Mouse (Mus musculus) WW6 (cell line): ENCODE results near the gene Faf1.

ENCODE experiments used
- DNase-seq: peaks from one replicate; pipeline ENCODE4 v3.0.0-alpha.2; 2013; ENCODE audit warnings: low read depth, low spot score

The Faf1 gene

GRCm38 (mm10) chr4:109978858-109979340 lies 302.5 kb downstream of the Faf1 start:
- DNase-seq: no peak

GRCm38 (mm10) chr4:109979461-109980320 lies 303.3 kb downstream of the Faf1 start:
- no peak for DNase-seq

GRCm38 (mm10) chr4:109980321-109981082 lies 304.1 kb downstream of the Faf1 start:
- DNase-seq: no peak

- DNase-seq: no peak
Measured at GRCm38 (mm10) chr4:109981083-109981870, 304.9 kb downstream of the Faf1 start.

GRCm38 (mm10) chr4:109981871-109982680 lies 305.7 kb downstream of the Faf1 start:
- DNase-seq: no peak

- DNase-seq: no peak
Measured at GRCm38 (mm10) chr4:109982681-109983265, 306.4 kb downstream of the Faf1 start.

- DNase-seq: no peak
Measured at GRCm38 (mm10) chr4:109983281-109984001, 307.1 kb downstream of the Faf1 start.

GRCm38 (mm10) chr4:109984011-109984411 lies 307.6 kb downstream of the Faf1 start:
- DNase-seq: no peak

- DNase-seq: no peak
Measured at GRCm38 (mm10) chr4:109984496-109985423, 308.4 kb downstream of the Faf1 start.

- no peak for DNase-seq
Measured at GRCm38 (mm10) chr4:109985424-109986172, 309.2 kb downstream of the Faf1 start.

GRCm38 (mm10) chr4:109986301-109986700 lies 309.9 kb downstream of the Faf1 start:
- DNase-seq: no peak

- no peak for DNase-seq
Measured at GRCm38 (mm10) chr4:109986748-109987355, 310.5 kb downstream of the Faf1 start.

GRCm38 (mm10) chr4:109987560-109988362 lies 311.4 kb downstream of the Faf1 start:
- DNase-seq: no peak

GRCm38 (mm10) chr4:109988411-109988810 lies 312.0 kb downstream of the Faf1 start:
- DNase-seq: no peak

- no peak for DNase-seq
Measured at GRCm38 (mm10) chr4:109989213-109989612, 312.8 kb downstream of the Faf1 start.

GRCm38 (mm10) chr4:110006044-110006443 lies 329.7 kb downstream of the Faf1 start:
- DNase-seq: no peak
